Mouse (Mus musculus) effector memory CD4-positive, alpha-beta T cell, adult 5 months (primary cell): ENCODE results near the gene Meltf. TPM values are rescaled to one million over a fixed set of nuclear protein-coding genes. Genes with fewer than 3 reads are reported as not detected.

Experiments
- polyA plus RNA-seq: library from polyadenylated mRNA; unstranded; fragments of 100-300 nt; shearing (Covaris generic); gene quantifications from one replicate; pipeline ENCODE4 v1.2.1, GENCODE M21; 2017

The Meltf gene
- polyA plus RNA-seq, result not detected

GRCm38 (mm10) chr16:31878573-31879257 lies at the start of gene Meltf:
TSS of gene Meltf (plus strand) at chr16:31878810.

GRCm38 (mm10) chr16:31933751-31934549 lies 55.3 kb downstream of the Meltf start, which contains the start of gene Pigz:
TSS of gene Pigz (plus strand) at chr16:31933851.

GRCm38 (mm10) chr16:31948345-31948774 lies 69.8 kb downstream of the Meltf start, which contains the start of the genes 0610012G03Rik and Ncbp2:
TSS of gene 0610012G03Rik (minus strand) at chr16:31948494.
TSS of gene Ncbp2 (plus strand) at chr16:31948513.

Other genes starting within 250 kb of the Meltf start
- gene Dlg1, start 215.4 kb upstream of the Meltf start, polyA plus RNA-seq, result 32.8 TPM
- not detected for gene Pigz, start 55.0 kb downstream of the Meltf start, polyA plus RNA-seq
- 14.4 TPM for gene 0610012G03Rik, start 69.7 kb downstream of the Meltf start, polyA plus RNA-seq
- gene Ncbp2, start 69.7 kb downstream of the Meltf start, polyA plus RNA-seq, result 16.2 TPM
- gene Senp5, start 124.5 kb downstream of the Meltf start, polyA plus RNA-seq, result 21.4 TPM
- 127 TPM for gene Pak2, start 200.5 kb downstream of the Meltf start, polyA plus RNA-seq
- gene Pigx, start 220.9 kb downstream of the Meltf start, polyA plus RNA-seq, result 69.8 TPM
- gene Cep19, start 221.0 kb downstream of the Meltf start, polyA plus RNA-seq, result 7.2 TPM